Comparison of ENCODE assay signal across 8 mouse cellular contexts in genomic region chr6:135252728-135253077, GRCm38 (mm10). TPM values are rescaled to one million over a fixed set of nuclear protein-coding genes. Genes with fewer than 3 reads are reported as not detected.
A peak's percentile ranks its signal among the peaks of the same experiment; 100 is the strongest.
DNase-seq lines count a peak whose midpoint lies in the region; ATAC-seq and TF ChIP-seq lines count a peak whose summit lies in the region.

No protein-coding gene starts in this region.

- no peaks in the 10 kb centered on the region for H3K27me3 ChIP-seq in neural tube, embryonic 12.5 days (replicated peaks)

- peak overlapping the region; percentile 57 for H3K4me2 ChIP-seq in neural tube, embryonic 12.5 days (replicated peaks)

- H3K9me3 ChIP-seq in neural tube, embryonic 12.5 days, result no peaks in the 10 kb centered on the region; the same call in 1 of the 2 replicates

- H3K36me3 ChIP-seq in neural tube, embryonic 12.5 days, result no peaks in the 10 kb centered on the region

- no peak overlapping the region for H3K27ac ChIP-seq in layer of hippocampus, adult 2 months
- H3K27ac ChIP-seq in neural tube, embryonic 12.5 days, result no peak overlapping the region

- WGBS in neural tube, embryonic 12.5 days, result 4% methylated on average over 16 of the region's 16 CpGs

- no peak for TF ChIP-seq CTCF in layer of hippocampus, adult 2 months (conservative IDR thresholded peaks at IDR 0.05)

- H3K9ac ChIP-seq in neural tube, embryonic 12.5 days, result no peak overlapping the region

- peaks cover 19% of the 10 kb centered on the region for H3K4me1 ChIP-seq in neural tube, embryonic 12.5 days

- ATAC-seq in hematopoietic stem cell, adult 5-6 weeks (replicated peaks in 1 of 2; ENCODE audit: insufficient read depth in 1 of 2, low FRiP score in 2 of 2, low TSS enrichment in 1 of 2, low read depth in 1 of 2, poor library complexity in 2 of 2, severe bottlenecking in 2 of 2), result peak; percentile 86 to 88
- ATAC-seq in neural tube, embryonic 12.5 days (ENCODE audit: low FRiP score, low read depth), result peak; percentile 91

- peak; percentile 57 for DNase-seq in CD4-positive helper T cell, adult 2 months (ENCODE audit: low read depth, low spot score)
- peak; percentile 55 for DNase-seq in adrenal gland, postnatal 4 days (ENCODE audit: low spot score in 2 of 2)
- peak; percentile 44 to 87 for DNase-seq in frontal cortex, adult 2 months (ENCODE audit: extremely low spot score in 1 of 2, low spot score in 1 of 2)
- DNase-seq in layer of hippocampus, adult 2 months (ENCODE audit: low spot score in 2 of 2), result peak; percentile 85 to 87
- DNase-seq in lung, adult 18-20 months, result peak; percentile 93 to 96
- DNase-seq in thymus, postnatal 10 days (ENCODE audit: low spot score in 2 of 2), result peak; percentile 58 to 64

- peak overlapping the region; percentile 30; the same call in 1 of the 2 replicates for H3K4me3 ChIP-seq in layer of hippocampus, adult 2 months
- H3K4me3 ChIP-seq in neural tube, embryonic 12.5 days, result no peak overlapping the region; the same call in 1 of the 2 replicates

RNA-seq across cellular contexts. Expression of gene Gsg1, which starts 1.4 kb away (rescaled TPM):
- total RNA-seq in adrenal gland, postnatal 4 days (2021), result not detected
- 0.19 and 0.32 TPM in 2 replicates for polyA plus RNA-seq in frontal cortex, adult 2 months (2012; rRNA removed)
- 1.6 TPM in 1 of 2 replicates, not detected in the other for total RNA-seq in hematopoietic stem cell, adult 5-6 weeks (2017)
- under 1 TPM in 1 of 2 experiments, not detected in 1; 0.47 TPM for total RNA-seq in layer of hippocampus, adult 2 months (2021)
- 0.44 and 0.78 TPM in 2 replicates for polyA plus RNA-seq in neural tube, embryonic 12.5 days (2016; fragmentation: Nextera tagmentation; extraction: Ambion mirVana)

RNA-seq across cellular contexts. Expression of gene Hebp1, which starts 54.9 kb away (rescaled TPM):
- 10 to 100 TPM; 41.4 to 43.6 TPM for total RNA-seq in adrenal gland, postnatal 4 days (2021)
- polyA plus RNA-seq in frontal cortex, adult 2 months (2012; rRNA removed), result 34.4 and 38.2 TPM in 2 replicates
- 19.4 and 54.6 TPM in 2 replicates for total RNA-seq in hematopoietic stem cell, adult 5-6 weeks (2017)
- 10 to 100 TPM; 74.1 to 79.1 TPM for total RNA-seq in layer of hippocampus, adult 2 months (2021)
- 5.2 and 7.1 TPM in 2 replicates for polyA plus RNA-seq in neural tube, embryonic 12.5 days (2016; fragmentation: Nextera tagmentation; extraction: Ambion mirVana)

RNA-seq across cellular contexts. Expression of gene Fam234b, which starts 54.9 kb away (rescaled TPM):
- total RNA-seq in adrenal gland, postnatal 4 days (2021), result 10 to 100 TPM; 40.8 to 44.7 TPM
- polyA plus RNA-seq in frontal cortex, adult 2 months (2012; rRNA removed), result 157 and 162 TPM in 2 replicates
- total RNA-seq in hematopoietic stem cell, adult 5-6 weeks (2017), result 14.1 and 15.5 TPM in 2 replicates
- total RNA-seq in layer of hippocampus, adult 2 months (2021), result 100 to 1,000 TPM; 161 to 166 TPM
- 53.9 and 57.9 TPM in 2 replicates for polyA plus RNA-seq in neural tube, embryonic 12.5 days (2016; fragmentation: Nextera tagmentation; extraction: Ambion mirVana)

RNA-seq across cellular contexts. Expression of gene Pbp2, which starts 57.5 kb away (rescaled TPM):
- not detected for total RNA-seq in adrenal gland, postnatal 4 days (2021)
- polyA plus RNA-seq in frontal cortex, adult 2 months (2012; rRNA removed), result 0.40 and 0.42 TPM in 2 replicates
- total RNA-seq in hematopoietic stem cell, adult 5-6 weeks (2017), result not detected in 2 replicates
- total RNA-seq in layer of hippocampus, adult 2 months (2021), result under 1 TPM in 1 of 2 experiments, not detected in 1; 0.27 TPM
- 0.20 TPM in 1 of 2 replicates, not detected in the other for polyA plus RNA-seq in neural tube, embryonic 12.5 days (2016; fragmentation: Nextera tagmentation; extraction: Ambion mirVana)
